Mouse (Mus musculus) forebrain, embryonic 16.5 days (tissue): ENCODE measurements around the gene Apold1. TPM values are rescaled to one million over a fixed set of nuclear protein-coding genes. Genes with fewer than 3 reads are reported as not detected.

ENCODE experiments used
- ATAC-seq: fragments of 200-750 bp; cut with Nextera tagmentation; 2 replicates; pipeline ENCODE4 v1.8.0; 2017; ENCODE audit warnings: mild to moderate bottlenecking, moderate library complexity
- H3K27ac ChIP-seq: fragments of 300-500 bp; sonication (generic); 2 replicates; pipeline ENCODE4 v1.5.1; 2014; ENCODE audit warnings: low read length, control low read depth
- H3K27me3 ChIP-seq: fragments of 300-500 bp; sonication (generic); replicated peaks from 2 replicates; pipeline ENCODE4 v1.6.1; 2014; ENCODE audit warnings: low read length; ENCODE audit not compliant: control insufficient read depth, insufficient read depth
- H3K36me3 ChIP-seq: fragments of 300-500 bp; sonication (generic); 2 replicates; pipeline ENCODE4 v1.6.1; 2014; ENCODE audit not compliant: control insufficient read depth, insufficient read depth
- H3K4me1 ChIP-seq: fragments of 300-500 bp; sonication (generic); replicated peaks from 2 replicates; pipeline ENCODE4 v1.6.1; 2014; ENCODE audit warnings: low read length; ENCODE audit not compliant: control insufficient read depth, insufficient read depth
- H3K4me2 ChIP-seq: fragments of 300-500 bp; sonication (generic); 2 replicates; pipeline ENCODE4 v1.6.1; 2014; ENCODE audit warnings: mild to moderate bottlenecking, low read length, control low read depth
- H3K4me3 ChIP-seq: fragments of 300-500 bp; sonication (generic); replicated peaks from 2 replicates; pipeline ENCODE4 v1.5.1; 2014; ENCODE audit warnings: mild to moderate bottlenecking, low read length, control low read depth
- H3K9ac ChIP-seq: fragments of 300-500 bp; sonication (generic); replicated peaks from 2 replicates; pipeline ENCODE4 v1.6.1; 2014; ENCODE audit warnings: low read depth, low read length, control low read depth
- H3K9me3 ChIP-seq: fragments of 300-500 bp; sonication (generic); 2 replicates; pipeline ENCODE4 v1.6.1; 2016; ENCODE audit warnings: low read length; ENCODE audit not compliant: control insufficient read depth
- WGBS: fragments of 180-500 bp; shearing (Covaris S2); extraction: QIAGEN DNeasy Blood & Tissue Kit; methylation state at CpG from one replicate; pipeline ENCODE4 v1.1.7; 2014; 5-methylcytosine and 5-hydroxymethylcytosine counted together
- polyA plus RNA-seq: library from polyadenylated mRNA; unstranded; fragments of >200 nt; fragmentation: Nextera tagmentation; extraction: Ambion mirVana; gene quantifications from 2 replicates; pipeline ENCODE4 v1.2.1, GENCODE M21; 2015

Apold1 gene
- 4.2 and 4.8 TPM in 2 replicates for polyA plus RNA-seq

DNA sequence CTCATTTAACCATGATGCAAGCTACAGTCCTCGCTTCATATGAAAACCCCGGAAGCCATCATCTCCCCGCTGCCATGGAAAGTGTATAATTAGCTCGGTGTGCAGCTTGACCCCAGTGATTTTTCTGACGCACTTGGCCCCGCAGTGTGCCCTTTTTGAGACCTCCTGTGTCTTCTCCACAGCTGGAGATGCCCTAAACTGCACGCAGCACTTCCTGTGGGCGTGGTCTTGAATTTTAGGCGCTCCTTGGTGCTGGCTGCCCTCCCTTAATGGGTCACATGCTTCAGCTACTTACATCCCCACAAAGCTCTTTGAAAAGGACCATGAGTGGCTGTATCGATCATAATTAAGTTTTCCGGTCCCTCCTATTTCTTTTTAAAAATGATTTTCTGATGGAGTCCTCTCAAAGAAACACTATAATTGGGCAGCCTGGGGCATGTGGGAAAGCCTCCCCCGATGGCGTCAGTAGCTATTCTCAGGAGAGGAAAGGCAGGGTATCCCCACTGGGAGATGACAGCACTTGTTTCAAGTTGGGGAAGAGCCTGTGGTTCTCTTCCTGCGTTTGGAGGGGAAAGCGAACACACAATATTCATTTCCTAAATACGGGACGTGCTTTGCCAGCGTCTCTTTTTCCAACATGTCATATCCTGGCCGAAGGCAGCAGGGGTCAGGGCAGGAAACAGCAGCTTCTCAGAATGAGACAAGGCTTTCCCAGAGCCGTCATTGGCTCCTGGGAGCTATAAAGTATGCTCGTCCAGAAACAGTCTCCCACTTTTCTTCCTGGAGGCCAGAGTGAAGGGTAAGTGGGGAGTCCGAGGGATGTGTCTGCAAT, at the start of gene Apold1:
Gene Apold1 (plus strand): TSS at position 488 of the 832 bp plus-strand sequence.
- Histone ChIP-seq H3K4me1 (peaks cover 15% of the 10 kb centered on the region), H3K4me3 (peak within 1 kb of the TSS; percentile 22; the same call in 1 of the 2 replicates), H3K9me3 (no peaks in the 10 kb centered on the region), H3K4me2 (peak within 1 kb of the TSS; percentile 35), H3K27ac (no peak within 1 kb of the TSS), H3K36me3 (no peaks in the 10 kb centered on the region), H3K27me3 (no peaks in the 10 kb centered on the region), H3K9ac (no peak within 1 kb of the TSS)
- 48% methylated on average over 22 of the region's 22 CpGs for WGBS
- no peak for ATAC-seq

DNA sequence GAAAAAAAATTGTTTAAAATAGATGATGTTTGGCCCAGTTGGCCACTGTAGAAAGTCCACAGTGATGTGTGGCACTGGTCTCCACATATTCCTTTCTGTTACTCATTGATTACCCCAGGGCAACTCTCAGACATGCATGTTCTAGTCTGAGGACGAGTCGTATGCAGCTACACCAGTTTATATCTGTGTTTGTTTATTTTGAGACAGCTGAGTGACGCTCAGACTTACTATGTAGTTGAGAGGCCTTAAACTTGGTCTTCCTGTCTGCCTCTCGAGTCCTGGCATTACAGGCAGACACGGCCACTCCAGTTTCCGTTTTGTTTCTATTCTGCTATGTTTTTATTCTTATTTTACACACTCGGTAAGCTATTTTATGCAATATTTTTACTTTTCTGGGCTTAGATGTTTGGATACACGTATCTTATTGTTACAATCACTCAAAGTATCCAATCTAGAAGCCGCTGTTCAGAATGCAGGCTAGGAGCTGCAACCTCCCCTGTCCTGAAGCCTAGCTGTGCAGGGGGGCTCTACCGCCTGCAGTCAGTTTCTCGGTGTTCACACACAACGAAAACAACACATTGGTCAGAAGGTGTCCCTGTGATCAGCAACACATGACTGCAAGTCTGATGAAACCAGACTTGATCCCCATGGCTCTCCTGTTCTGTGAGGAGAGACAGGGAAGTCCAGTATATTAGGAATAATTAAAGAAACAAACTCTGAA, 48.9 kb upstream of the Apold1 start:
- H3K4me1 ChIP-seq = peaks cover 20% of the 10 kb centered on the region
- no peak for ATAC-seq
- H3K27ac ChIP-seq = no peak overlapping the region
- H3K9me3 ChIP-seq = no peaks in the 10 kb centered on the region
- WGBS = 65% methylated on average over 12 of the region's 12 CpGs
- H3K9ac ChIP-seq = no peak overlapping the region
- H3K4me2 ChIP-seq = peak overlapping the region; percentile 7
- H3K4me3 ChIP-seq = no peak overlapping the region
- H3K27me3 ChIP-seq = no peaks in the 10 kb centered on the region
- no peaks in the 10 kb centered on the region for H3K36me3 ChIP-seq

GRCm38 (mm10) chr6:134933207-134933558, 48.3 kb upstream of the Apold1 start:
- no peak overlapping the region for H3K4me3 ChIP-seq
- H3K27me3 ChIP-seq = no peaks in the 10 kb centered on the region
- H3K9me3 ChIP-seq = no peaks in the 10 kb centered on the region
- H3K27ac ChIP-seq = no peak overlapping the region
- ATAC-seq = no peak
- 87% methylated on average over 2 of the region's 2 CpGs for WGBS
- no peak overlapping the region; the same call in 1 of the 2 replicates for H3K4me2 ChIP-seq
- H3K9ac ChIP-seq = no peak overlapping the region
- H3K4me1 ChIP-seq = peaks cover 18% of the 10 kb centered on the region
- H3K36me3 ChIP-seq = no peaks in the 10 kb centered on the region

DNA sequence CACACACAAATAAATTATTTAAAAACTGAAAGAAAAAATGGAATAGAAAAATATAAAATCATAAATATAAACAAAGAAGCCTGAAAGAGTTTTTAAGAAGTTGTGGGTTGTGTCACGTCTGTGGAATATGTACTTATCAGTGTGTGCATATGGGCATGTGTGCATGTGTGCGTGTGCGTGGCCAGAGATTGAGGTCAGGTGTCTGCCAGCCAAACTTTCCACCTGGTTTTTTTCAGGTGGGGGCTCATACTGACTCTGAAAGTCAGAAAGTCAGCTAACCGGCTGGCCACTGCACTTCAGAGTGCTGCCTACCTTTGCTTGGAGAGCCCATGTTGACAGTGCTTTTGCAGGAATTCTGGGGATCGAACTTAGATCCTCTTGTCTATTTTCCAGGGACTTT, 47.2 kb upstream of the Apold1 start:
- H3K27me3 ChIP-seq = no peaks in the 10 kb centered on the region
- WGBS = 93% methylated on average over 5 of the region's 5 CpGs
- no peaks in the 10 kb centered on the region for H3K9me3 ChIP-seq
- no peak overlapping the region for H3K4me2 ChIP-seq
- H3K36me3 ChIP-seq = no peaks in the 10 kb centered on the region
- ATAC-seq = no peak
- no peak overlapping the region for H3K27ac ChIP-seq
- no peak overlapping the region for H3K9ac ChIP-seq
- H3K4me1 ChIP-seq = peaks cover 14% of the 10 kb centered on the region
- no peak overlapping the region for H3K4me3 ChIP-seq

DNA sequence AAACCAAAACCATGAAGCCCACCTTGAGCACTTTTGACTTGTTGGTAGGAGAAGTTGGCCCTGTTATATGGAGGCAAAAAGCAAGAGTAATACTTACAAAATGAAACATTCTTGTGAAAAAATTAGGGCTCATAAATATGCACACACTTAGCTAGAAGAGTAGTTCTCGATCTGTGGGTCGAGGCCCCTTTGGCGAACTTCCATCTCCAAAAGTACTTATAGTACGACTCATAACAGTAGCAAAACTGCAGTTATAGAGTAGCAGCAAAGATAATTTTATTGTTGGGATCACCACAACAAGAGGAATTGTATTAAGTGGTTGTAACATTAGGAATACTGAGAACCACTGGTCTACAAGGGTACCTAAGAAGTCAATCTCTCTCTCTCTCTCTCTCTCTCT, 41.7 kb upstream of the Apold1 start:
- Histone ChIP-seq H3K4me1 (no peaks in the 10 kb centered on the region), H3K4me3 (no peak overlapping the region), H3K4me2 (no peak overlapping the region), H3K27me3 (no peaks in the 10 kb centered on the region), H3K9me3 (no peaks in the 10 kb centered on the region), H3K27ac (no peak overlapping the region), H3K9ac (no peak overlapping the region), H3K36me3 (no peaks in the 10 kb centered on the region)
- no peak for ATAC-seq
- WGBS = 83% methylated on average over 4 of the region's 4 CpGs

- no peak for ATAC-seq
- Histone ChIP-seq H3K4me2 (no peak overlapping the region), H3K9ac (no peak overlapping the region), H3K9me3 (no peaks in the 10 kb centered on the region), H3K4me1 (no peaks in the 10 kb centered on the region), H3K27me3 (no peaks in the 10 kb centered on the region), H3K27ac (no peak overlapping the region), H3K36me3 (no peaks in the 10 kb centered on the region), H3K4me3 (no peak overlapping the region)
- 90% methylated on average over 13 of the region's 13 CpGs for WGBS
Observed at GRCm38 (mm10) chr6:134943759-134944407, 37.6 kb upstream of the Apold1 start.

DNA sequence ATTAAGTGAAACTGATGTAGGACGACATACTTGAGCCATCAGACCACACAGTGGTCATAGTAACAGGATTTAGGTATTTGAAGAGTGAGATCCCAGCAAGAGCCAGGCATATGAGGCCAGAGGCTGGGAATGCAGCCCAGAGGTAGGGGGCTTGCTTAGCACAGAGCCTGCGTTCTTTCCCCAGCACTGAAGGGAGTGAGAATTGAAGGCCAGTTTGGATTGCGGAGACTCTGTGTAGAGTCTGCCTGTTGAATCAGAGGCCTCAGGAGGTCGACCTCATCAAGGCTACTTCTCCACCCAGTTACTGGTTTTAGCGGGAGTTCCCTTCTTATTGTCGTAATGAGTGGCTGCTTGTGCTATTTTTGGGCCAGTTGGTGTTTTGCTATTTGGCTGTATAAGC, 35.5 kb upstream of the Apold1 start:
- Histone ChIP-seq H3K27ac (no peak overlapping the region), H3K27me3 (no peaks in the 10 kb centered on the region), H3K4me3 (no peak overlapping the region), H3K36me3 (no peaks in the 10 kb centered on the region), H3K4me1 (no peaks in the 10 kb centered on the region), H3K9ac (no peak overlapping the region), H3K4me2 (no peak overlapping the region), H3K9me3 (no peaks in the 10 kb centered on the region)
- WGBS = 64% methylated on average over 6 of the region's 6 CpGs
- ATAC-seq = no peak

- Histone ChIP-seq H3K27me3 (no peaks in the 10 kb centered on the region), H3K4me3 (no peak overlapping the region), H3K4me2 (no peak overlapping the region), H3K27ac (no peak overlapping the region), H3K4me1 (no peaks in the 10 kb centered on the region), H3K9ac (no peak overlapping the region), H3K9me3 (no peaks in the 10 kb centered on the region), H3K36me3 (no peaks in the 10 kb centered on the region)
- ATAC-seq = no peak
- 88% methylated on average over 9 of the region's 9 CpGs for WGBS
Observed at GRCm38 (mm10) chr6:134946858-134947257, 34.7 kb upstream of the Apold1 start.
